Mouse (Mus musculus) neural tube, embryonic 13.5 days (tissue): ENCODE data around the gene Prmt9. TPM values are rescaled to one million over a fixed set of nuclear protein-coding genes. Genes with fewer than 3 reads are reported as not detected.

Experiments used
- ATAC-seq: fragments of 200-750 bp; cut with Nextera tagmentation; 2 replicates; pipeline ENCODE4 v1.8.0; 2017; ENCODE audit warnings: low read depth, mild to moderate bottlenecking, moderate TSS enrichment, moderate library complexity
- H3K27ac ChIP-seq: fragments of 300-500 bp; sonication (generic); replicated peaks from 2 replicates; pipeline ENCODE4 v1.5.1; 2015; ENCODE audit warnings: moderate library complexity, mild to moderate bottlenecking, inconsistent platforms
- H3K27me3 ChIP-seq: fragments of 300-500 bp; sonication (generic); 2 replicates; pipeline ENCODE4 v1.6.1; 2015; ENCODE audit warnings: mild to moderate bottlenecking, inconsistent platforms
- H3K36me3 ChIP-seq: fragments of 300-500 bp; sonication (generic); 2 replicates; pipeline ENCODE4 v1.6.1; 2015; ENCODE audit warnings: mild to moderate bottlenecking, inconsistent platforms
- H3K4me1 ChIP-seq: fragments of 300-500 bp; sonication (generic); replicated peaks from 2 replicates; pipeline ENCODE4 v1.6.1; 2015; ENCODE audit warnings: inconsistent platforms
- H3K4me2 ChIP-seq: fragments of 300-500 bp; sonication (generic); 2 replicates; pipeline ENCODE4 v1.6.1; 2015; ENCODE audit warnings: inconsistent platforms, mild to moderate bottlenecking, moderate library complexity
- H3K4me3 ChIP-seq: fragments of 300-500 bp; sonication (generic); 2 replicates; pipeline ENCODE4 v1.5.1; 2015; ENCODE audit warnings: mild to moderate bottlenecking, inconsistent platforms
- H3K9ac ChIP-seq: fragments of 300-500 bp; sonication (generic); 2 replicates; pipeline ENCODE4 v1.6.1; 2015; ENCODE audit warnings: moderate library complexity, mild to moderate bottlenecking, inconsistent platforms
- H3K9me3 ChIP-seq: fragments of 300-500 bp; sonication (generic); 2 replicates; pipeline ENCODE4 v1.6.1; 2016; ENCODE audit warnings: inconsistent platforms
- WGBS: fragments of 180-500 bp; shearing (Covaris S2); methylation state at CpG from one replicate; pipeline ENCODE4 v1.1.7; 2015; 5-methylcytosine and 5-hydroxymethylcytosine counted together
- polyA plus RNA-seq: library from polyadenylated mRNA; unstranded; fragments of >200 nt; fragmentation: Nextera tagmentation; extraction: Ambion mirVana; gene quantifications from 2 replicates; pipeline ENCODE4 v1.2.1, GENCODE M21; 2015

Gene Prmt9
- polyA plus RNA-seq = 29.8 and 30.4 TPM in 2 replicates

DNA sequence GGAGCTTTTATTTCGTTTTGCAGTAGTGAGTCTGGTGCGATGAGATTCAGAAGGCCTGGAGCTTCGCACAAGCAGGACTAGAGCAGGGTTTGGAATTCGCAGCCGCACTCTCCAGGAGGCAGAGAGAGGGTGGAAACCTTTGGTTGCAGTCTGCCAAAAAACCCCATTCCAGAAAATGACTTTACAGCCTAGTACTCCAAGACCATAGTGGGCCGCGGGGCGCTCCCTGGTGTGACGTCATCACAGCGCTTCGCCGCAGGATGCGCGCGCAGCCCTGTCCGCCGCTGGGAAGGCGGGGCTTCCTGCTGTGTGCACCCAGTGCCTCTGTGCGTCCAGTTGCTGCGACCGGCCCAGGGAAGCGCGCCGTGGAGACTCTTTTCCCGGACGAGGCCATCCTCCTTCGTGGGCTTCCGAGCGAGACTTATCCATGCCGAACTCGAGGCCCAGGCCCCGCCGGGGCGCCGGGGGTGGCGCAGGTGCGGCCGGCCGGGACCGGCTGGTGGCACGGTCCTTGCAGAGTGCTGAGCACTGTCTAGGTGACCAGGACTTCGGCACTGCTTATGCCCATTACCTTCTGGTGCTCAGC lies at the start of gene Prmt9:
Gene Prmt9 (plus strand): TSS at position 277 of the 586 bp plus-strand sequence.
- peak; percentile 95 for ATAC-seq
- H3K4me1 ChIP-seq = peaks cover 30% of the 10 kb centered on the region

DNA sequence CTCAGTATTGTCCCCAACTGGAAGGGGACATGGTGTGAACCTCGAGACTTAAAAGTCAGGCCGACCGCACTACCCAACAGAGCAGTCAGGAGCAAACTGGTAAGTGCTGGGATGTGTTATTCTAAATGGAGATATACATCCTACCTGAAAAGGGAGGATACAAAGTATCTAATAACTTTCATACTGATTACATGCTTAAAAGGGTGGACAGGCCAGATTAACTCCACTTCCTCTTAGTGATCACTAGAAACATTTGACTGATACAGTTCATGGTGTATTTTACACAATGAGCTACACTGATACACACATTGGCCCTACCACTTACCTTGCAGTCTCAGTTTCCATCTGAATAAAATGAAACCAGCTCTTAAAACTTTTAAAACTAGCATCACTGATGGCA lies 48.9 kb upstream of the Prmt9 start:
- H3K4me3 ChIP-seq = no peak overlapping the region
- H3K9ac ChIP-seq = no peak overlapping the region
- H3K9me3 ChIP-seq = no peaks in the 10 kb centered on the region
- ATAC-seq = no peak
- H3K36me3 ChIP-seq = no peaks in the 10 kb centered on the region
- no peaks in the 10 kb centered on the region for H3K27me3 ChIP-seq
- no peaks in the 10 kb centered on the region for H3K4me1 ChIP-seq
- 95% methylated on average over 3 of the region's 3 CpGs for WGBS
- H3K4me2 ChIP-seq = no peak overlapping the region
- H3K27ac ChIP-seq = no peak overlapping the region

More for the DNA sequence above, at the start of gene Prmt9:
- Histone ChIP-seq H3K9me3 (no peaks in the 10 kb centered on the region), H3K9ac (peak within 1 kb of the TSS; percentile 93), H3K36me3 (peaks cover 32% of the 10 kb centered on the region), H3K4me3 (peak within 1 kb of the TSS; percentile 88), H3K27ac (peak within 1 kb of the TSS; percentile 89), H3K27me3 (no peaks in the 10 kb centered on the region), H3K4me2 (peak within 1 kb of the TSS; percentile 68)
- WGBS = 3% methylated on average over 42 of the region's 42 CpGs

DNA sequence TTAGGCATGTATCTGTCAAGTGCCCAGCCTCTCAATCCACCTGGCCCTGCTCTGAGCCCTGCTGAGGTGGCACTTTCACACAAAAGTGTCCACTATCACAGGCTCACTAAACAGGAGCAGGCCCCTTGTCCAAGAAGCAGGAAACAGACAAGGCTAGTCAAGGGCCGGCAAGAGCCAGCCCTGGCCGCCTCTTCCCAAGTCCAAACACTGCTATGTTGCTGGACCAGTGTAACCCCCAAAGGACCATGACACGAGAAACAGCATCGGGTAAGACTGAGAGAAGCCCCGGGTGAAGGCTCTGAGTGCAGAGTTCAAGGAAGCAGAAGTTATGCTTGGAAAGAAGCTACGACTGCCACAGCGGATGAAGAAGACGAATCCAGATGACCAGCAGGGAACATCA lies 48.1 kb upstream of the Prmt9 start:
- Histone ChIP-seq H3K36me3 (no peaks in the 10 kb centered on the region), H3K27ac (no peak overlapping the region), H3K9me3 (no peaks in the 10 kb centered on the region), H3K4me1 (no peaks in the 10 kb centered on the region), H3K4me2 (no peak overlapping the region), H3K27me3 (no peaks in the 10 kb centered on the region), H3K4me3 (no peak overlapping the region), H3K9ac (no peak overlapping the region)
- 85% methylated on average over 8 of the region's 8 CpGs for WGBS
- ATAC-seq = no peak

DNA sequence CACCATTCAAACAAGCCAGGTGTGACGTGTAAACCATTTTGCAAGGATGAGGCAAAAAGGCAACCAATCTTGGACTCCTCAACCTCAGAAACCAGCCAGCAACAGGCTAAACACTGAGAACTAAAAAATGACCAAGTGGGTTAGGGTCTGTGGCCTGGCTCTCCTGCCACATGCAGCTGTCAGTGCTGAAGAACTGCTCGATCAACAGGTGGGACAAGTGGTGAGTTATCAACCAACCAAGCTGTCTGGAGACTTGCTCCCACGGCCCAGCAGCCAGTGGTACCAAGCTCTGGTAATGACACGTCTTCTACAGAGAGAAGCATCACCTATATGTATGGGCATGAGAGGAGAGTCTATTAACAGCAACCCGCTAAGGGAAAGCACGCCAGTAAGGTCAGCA lies 46.6 kb upstream of the Prmt9 start:
- Histone ChIP-seq H3K9ac (no peak overlapping the region), H3K4me3 (no peak overlapping the region), H3K4me2 (no peak overlapping the region), H3K9me3 (no peaks in the 10 kb centered on the region), H3K27ac (no peak overlapping the region), H3K4me1 (no peaks in the 10 kb centered on the region), H3K27me3 (no peaks in the 10 kb centered on the region), H3K36me3 (no peaks in the 10 kb centered on the region)
- no peak for ATAC-seq
- 87% methylated on average over 6 of the region's 6 CpGs for WGBS

DNA sequence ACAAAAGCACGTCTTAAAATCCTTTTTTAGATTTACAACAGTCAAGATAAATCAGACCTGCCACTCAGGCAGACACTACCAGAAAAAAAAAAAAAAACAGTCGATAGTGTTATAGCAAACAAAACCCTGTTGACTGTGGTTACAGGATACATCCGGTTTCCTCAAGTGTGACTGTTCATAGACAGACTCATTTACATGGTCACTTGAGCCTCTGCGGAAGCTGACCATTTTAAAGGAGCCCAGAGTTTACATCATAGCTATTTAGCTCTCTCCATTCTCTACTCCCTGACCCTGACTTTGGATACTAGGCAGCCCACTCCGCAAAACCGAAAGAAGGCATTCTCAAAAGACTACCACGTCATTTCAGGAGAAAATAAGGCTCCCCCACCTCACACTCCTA lies 42.7 kb upstream of the Prmt9 start:
- Histone ChIP-seq H3K36me3 (no peaks in the 10 kb centered on the region), H3K9ac (no peak overlapping the region), H3K4me3 (no peak overlapping the region), H3K4me2 (no peak overlapping the region), H3K27me3 (0 out of 2 replicates have a peak, but pooled peaks cover 8% of the 10 kb centered on the region), H3K27ac (no peak overlapping the region), H3K9me3 (no peaks in the 10 kb centered on the region), H3K4me1 (peaks cover 1% of the 10 kb centered on the region; the same call in 1 of the 2 replicates)
- no peak for ATAC-seq
- 88% methylated on average over 7 of the region's 7 CpGs for WGBS

DNA sequence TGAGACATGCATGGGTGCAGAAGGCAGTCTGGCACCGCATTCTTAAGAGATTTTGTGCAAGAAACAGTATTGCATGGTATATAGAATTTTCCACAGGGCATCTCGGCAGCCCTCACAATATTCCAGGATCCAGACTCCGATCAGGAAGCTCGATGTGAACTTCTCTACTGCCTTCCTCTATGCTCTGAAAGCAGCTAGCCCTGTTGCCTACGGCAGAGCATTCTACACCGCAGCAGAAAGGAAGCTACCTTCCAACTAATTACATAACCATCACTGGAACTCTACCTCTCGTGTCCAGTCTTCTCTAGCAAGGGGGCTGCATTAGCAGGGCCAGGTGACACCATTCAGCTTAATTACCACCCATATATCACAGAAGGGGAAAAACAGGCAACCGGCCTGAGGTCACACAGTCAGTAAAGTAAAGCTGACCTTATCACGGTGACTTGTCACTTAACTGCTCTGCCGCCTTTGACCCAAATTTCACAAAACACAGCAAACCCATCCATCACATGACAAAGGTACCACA lies 41.6 kb upstream of the Prmt9 start:
- peaks cover 9% of the 10 kb centered on the region for H3K4me1 ChIP-seq
- no peak overlapping the region for H3K4me2 ChIP-seq
- H3K9me3 ChIP-seq = no peaks in the 10 kb centered on the region
- no peak overlapping the region for H3K9ac ChIP-seq
- ATAC-seq = no peak
- 68% methylated on average over 10 of the region's 10 CpGs for WGBS
- H3K27ac ChIP-seq = no peak overlapping the region
- no peak overlapping the region for H3K4me3 ChIP-seq
- no peaks in the 10 kb centered on the region for H3K36me3 ChIP-seq
- H3K27me3 ChIP-seq = 0 out of 2 replicates have a peak, but pooled peaks cover 10% of the 10 kb centered on the region

DNA sequence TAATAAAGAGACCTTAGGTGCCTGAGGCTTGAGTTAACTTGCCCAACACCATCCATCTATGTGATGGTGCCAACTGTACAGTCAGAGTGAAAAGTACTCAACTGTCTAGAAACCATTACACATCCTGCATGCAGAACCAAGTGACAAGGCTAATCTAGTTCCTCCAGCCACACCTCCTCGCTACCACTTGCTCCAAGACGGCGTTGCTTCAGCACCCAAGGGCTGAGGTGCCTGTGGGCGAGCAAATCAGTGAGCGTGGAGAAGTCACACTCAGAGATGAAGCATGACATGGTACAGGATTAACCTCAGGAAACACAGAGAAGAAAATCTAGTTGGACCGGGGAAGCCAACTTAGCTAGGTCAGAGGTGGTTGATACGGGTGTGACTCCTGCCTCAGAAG lies 40.2 kb upstream of the Prmt9 start:
- Histone ChIP-seq H3K9ac (no peak overlapping the region), H3K4me1 (peaks cover 9% of the 10 kb centered on the region), H3K9me3 (no peaks in the 10 kb centered on the region), H3K27me3 (peaks cover 24% of the 10 kb centered on the region), H3K4me3 (no peak overlapping the region), H3K36me3 (no peaks in the 10 kb centered on the region), H3K4me2 (no peak overlapping the region), H3K27ac (no peak overlapping the region)
- 92% methylated on average over 7 of the region's 7 CpGs for WGBS
- ATAC-seq = no peak

DNA sequence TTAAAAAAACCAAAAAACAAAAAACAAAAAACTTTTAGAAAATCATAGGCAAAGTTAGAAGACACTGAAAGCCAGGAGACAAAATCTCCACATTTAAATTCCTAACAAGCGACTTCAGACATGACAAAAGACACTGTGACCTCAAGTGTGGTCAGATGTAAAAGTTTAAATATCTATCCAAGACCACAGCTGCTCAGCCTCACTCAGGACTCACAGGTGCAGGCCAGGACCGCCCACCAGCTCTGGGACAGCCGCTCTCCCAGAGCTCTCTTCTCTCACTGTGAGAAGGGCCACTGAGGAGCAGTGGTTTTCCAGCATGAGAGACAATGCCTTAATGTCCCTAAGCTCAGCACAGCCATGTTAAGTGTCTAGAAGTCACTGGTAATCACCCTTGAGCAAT lies 38.8 kb upstream of the Prmt9 start:
- no peak for ATAC-seq
- H3K4me1 ChIP-seq = peaks cover 9% of the 10 kb centered on the region
- H3K4me3 ChIP-seq = no peak overlapping the region
- H3K9me3 ChIP-seq = no peaks in the 10 kb centered on the region
- H3K9ac ChIP-seq = no peak overlapping the region
- H3K27ac ChIP-seq = no peak overlapping the region
- H3K27me3 ChIP-seq = peaks cover 38% of the 10 kb centered on the region
- no peak overlapping the region for H3K4me2 ChIP-seq
- WGBS = 76% methylated on average over 3 of the region's 3 CpGs
- H3K36me3 ChIP-seq = no peaks in the 10 kb centered on the region

DNA sequence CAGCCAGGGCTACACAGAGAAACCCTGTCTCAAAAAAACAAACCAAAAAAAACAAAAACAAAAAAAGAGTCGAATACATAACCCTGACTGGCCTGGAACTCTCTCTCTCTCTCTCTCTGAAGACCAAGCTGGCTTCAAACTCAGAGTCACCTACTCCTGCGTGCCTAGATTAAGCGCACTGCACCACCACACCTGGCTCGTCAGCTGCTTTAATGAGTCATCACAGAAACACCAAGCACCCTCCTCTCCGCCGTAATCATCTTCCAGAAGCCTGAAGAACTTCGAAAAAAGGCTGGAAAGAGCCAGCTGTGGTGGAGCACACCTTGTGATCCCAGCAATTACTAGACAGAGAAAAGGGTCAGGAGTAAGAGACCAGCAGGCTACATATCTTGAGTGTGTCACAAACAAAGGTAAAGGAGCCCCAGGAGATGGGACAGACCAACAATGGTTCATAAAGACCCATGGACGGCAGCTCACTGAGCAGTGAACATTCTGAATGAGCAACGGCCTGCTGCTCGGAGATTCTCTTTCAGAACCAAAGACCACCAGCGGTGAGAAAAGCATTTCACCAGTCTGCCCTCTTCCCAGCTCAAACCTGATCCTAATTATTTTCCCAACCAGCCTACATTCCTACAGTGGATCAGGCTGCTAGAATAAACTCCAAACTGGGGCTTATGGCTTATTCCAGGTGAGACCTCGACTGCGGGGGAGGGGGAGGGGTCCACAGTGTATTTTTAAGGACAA lies 37.3 kb upstream of the Prmt9 start:
- Histone ChIP-seq H3K27ac (no peak overlapping the region), H3K4me3 (no peak overlapping the region), H3K4me2 (no peak overlapping the region), H3K36me3 (no peaks in the 10 kb centered on the region), H3K9ac (0 out of 2 replicates have a peak overlapping the region, but pooled peaks have one; percentile 17), H3K4me1 (peaks cover 18% of the 10 kb centered on the region), H3K27me3 (peaks cover 52% of the 10 kb centered on the region), H3K9me3 (no peaks in the 10 kb centered on the region)
- no peak for ATAC-seq
- 25% methylated on average over 13 of the region's 13 CpGs for WGBS

DNA sequence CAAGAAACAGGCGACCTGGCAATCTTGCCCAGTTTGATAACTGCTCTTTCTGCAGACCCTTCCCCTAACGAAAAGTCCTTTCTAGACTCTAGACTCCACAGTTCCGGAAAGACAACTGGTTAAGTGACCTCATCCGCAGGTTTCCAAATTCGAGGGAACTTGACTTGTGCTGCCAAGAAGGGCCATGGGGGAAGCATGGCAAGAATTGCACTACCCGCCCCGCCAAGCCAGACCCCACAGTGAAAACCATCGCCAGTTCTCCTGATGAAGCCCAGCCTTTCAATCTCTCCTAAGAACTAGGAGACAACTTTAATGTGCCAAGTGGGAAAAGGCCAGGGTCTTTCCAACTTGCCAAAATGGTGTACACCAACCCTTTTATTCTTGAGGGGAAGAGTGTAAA lies 34.0 kb upstream of the Prmt9 start:
- no peak overlapping the region for H3K4me2 ChIP-seq
- no peaks in the 10 kb centered on the region for H3K9me3 ChIP-seq
- ATAC-seq = no peak
- H3K36me3 ChIP-seq = no peaks in the 10 kb centered on the region
- WGBS = 88% methylated on average over 8 of the region's 8 CpGs
- H3K4me1 ChIP-seq = peaks cover 31% of the 10 kb centered on the region
- H3K9ac ChIP-seq = no peak overlapping the region
- no peak overlapping the region for H3K27ac ChIP-seq
- no peak overlapping the region for H3K4me3 ChIP-seq
- peaks cover 66% of the 10 kb centered on the region for H3K27me3 ChIP-seq

DNA sequence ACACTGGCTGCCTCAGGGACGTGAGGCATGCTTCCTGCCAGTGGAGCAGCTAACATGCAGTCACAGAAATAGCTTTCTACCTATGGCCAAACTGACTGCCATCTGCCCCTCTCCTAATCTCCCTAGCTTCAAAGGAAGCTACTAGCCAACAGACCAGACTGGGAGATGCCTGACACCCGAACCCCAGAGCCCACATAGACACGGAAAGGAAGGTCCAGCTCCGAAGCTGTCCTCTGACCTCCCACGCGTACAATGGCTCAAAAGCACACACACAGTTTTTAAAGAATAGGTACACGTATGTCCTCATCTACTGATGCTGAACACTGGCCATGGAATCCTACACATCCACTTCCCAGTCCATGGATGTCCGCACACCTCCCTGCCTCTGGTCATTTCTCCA lies 33.4 kb upstream of the Prmt9 start:
- Histone ChIP-seq H3K27ac (no peak overlapping the region), H3K36me3 (no peaks in the 10 kb centered on the region), H3K4me1 (peaks cover 31% of the 10 kb centered on the region), H3K9me3 (no peaks in the 10 kb centered on the region), H3K9ac (no peak overlapping the region), H3K27me3 (peaks cover 63% of the 10 kb centered on the region), H3K4me3 (no peak overlapping the region), H3K4me2 (peak overlapping the region; percentile 96)
- 67% methylated on average over 8 of the region's 8 CpGs for WGBS
- no peak for ATAC-seq

DNA sequence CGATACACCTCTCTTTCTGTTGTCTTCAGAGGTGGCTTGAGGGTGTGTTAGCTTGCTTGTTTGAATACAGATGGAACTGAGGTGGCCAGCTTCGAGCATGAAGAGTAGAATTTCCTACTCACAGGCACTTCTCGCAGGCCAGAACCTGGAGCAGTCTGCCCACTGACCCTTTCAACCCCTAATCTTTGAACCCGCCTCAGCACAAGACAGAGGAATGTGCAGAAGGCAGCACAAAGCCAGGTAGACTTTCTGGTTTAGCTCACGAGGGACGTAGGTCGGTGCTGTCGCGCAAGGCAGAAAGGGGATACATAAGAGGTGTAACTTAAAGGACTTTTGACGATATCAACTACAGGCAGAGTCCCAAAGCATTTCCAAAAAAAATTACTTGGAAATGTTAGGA lies 32.4 kb upstream of the Prmt9 start:
- peaks cover 59% of the 10 kb centered on the region for H3K27me3 ChIP-seq
- 5% methylated on average over 10 of the region's 10 CpGs for WGBS
- H3K4me3 ChIP-seq = peak overlapping the region; percentile 68
- H3K36me3 ChIP-seq = no peaks in the 10 kb centered on the region
- peak overlapping the region; percentile 75 for H3K9ac ChIP-seq
- H3K4me1 ChIP-seq = peaks cover 27% of the 10 kb centered on the region
- no peaks in the 10 kb centered on the region for H3K9me3 ChIP-seq
- no peak overlapping the region for H3K27ac ChIP-seq
- H3K4me2 ChIP-seq = peak overlapping the region; percentile 96
- no peak for ATAC-seq
